Mouse (Mus musculus): ENCODE measurements around the gene AC131692.1. TPM values are rescaled to one million over a fixed set of nuclear protein-coding genes. Genes with fewer than 3 reads are reported as not detected.
A peak's percentile ranks its signal among the peaks of the same experiment; 100 is the strongest.

The AC131692.1 gene
- polyA plus RNA-seq, 1 experiment from 2014 or later: 0.43 TPM

DNA sequence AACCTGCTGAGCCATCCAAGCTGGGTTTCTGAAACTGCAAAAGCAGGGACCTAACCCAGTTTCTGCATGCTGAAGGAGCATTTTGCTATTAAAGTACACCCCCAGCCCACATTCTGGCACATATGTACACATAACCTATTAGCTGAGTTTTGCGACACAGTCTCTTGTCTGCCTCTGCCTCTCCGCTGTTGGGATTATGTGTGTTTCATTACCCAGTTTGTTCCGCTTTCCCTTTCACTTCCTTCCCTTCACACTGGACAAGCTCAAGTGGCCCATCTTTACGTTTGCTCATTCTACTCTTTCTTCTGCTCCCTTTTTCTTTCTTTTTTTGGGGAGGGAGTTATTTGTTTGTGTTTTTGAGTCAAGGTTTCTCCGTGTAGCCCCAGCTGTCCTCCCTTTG lies 20.3 kb upstream of the AC131692.1 start:
- Histone ChIP-seq H3K27ac (ENCODE audit: low read depth, low read length) (no peak overlapping the region), H3K4me2 (no peak overlapping the region), H3K36me3 (ENCODE audit: control insufficient read depth, insufficient read depth, low read length) (peaks cover 27% of the 10 kb centered on the region), H3K9me3 (ENCODE audit: control insufficient read depth, low read length) (no peaks in the 10 kb centered on the region), H3K4me1 (replicated peaks; ENCODE audit: control insufficient read depth, insufficient read depth, low read length) (peaks cover 6% of the 10 kb centered on the region), H3K27me3 (replicated peaks; ENCODE audit: control insufficient read depth, insufficient read depth, low read length) (no peaks in the 10 kb centered on the region), H3K9ac (ENCODE audit: low read depth, low read length) (no peak overlapping the region), H3K4me3 (ENCODE audit: low read depth, low read length) (no peak overlapping the region)
- ATAC-seq (replicated peaks; ENCODE audit: low FRiP score): no peak
- DNase-seq (ENCODE audit: low spot score): no peak
- 90% methylated on average over 5 of the region's 5 CpGs for WGBS

DNA sequence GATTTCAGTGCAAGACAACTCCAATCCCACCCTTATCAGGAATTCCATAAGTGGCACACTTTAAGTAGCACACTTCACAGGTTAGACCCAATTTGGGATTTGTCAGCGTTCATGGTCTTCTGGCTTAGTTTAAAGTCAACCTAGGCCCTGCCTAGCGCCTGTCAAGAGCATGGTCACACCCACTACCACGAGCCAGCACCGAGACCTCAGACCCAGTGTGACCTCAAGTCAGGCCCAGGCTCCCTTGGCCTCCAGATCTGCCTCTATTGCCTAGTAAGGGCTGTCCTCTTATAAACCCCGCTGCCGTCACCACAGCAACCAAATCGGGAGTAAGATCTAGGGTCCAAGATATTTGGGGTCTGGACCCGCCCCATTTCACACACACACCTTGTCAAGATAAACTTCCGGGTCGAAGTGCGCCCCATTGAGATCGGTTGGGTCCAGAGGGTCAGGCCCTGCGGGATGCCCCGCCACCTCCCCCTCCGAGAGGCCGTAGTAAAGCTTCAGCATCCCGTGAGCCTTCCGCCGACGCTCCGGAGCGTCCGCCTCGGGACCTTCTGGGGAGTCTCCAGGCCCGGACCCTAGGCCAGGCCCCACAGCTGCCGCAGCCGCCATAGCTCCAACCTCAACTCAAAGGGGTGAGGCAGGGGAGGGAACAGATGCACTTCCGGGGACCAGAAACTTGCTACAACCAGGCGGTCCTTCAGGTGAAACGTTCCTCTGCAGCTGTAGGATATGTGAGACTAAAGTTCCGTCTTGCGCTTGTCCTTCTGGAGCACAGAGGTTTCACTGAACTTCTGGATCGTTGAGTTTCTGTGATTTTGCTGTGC lies 17.4 kb upstream of the AC131692.1 start, which contains the start of gene Vps51:
TSS of gene Vps51 (minus strand) at position 668 of the 830 bp plus-strand sequence.
- H3K4me2 ChIP-seq: peak within 1 kb of the TSS; percentile 80
- peaks cover 6% of the 10 kb centered on the region for H3K4me1 ChIP-seq (replicated peaks; ENCODE audit: control insufficient read depth, insufficient read depth, low read length)
- ATAC-seq (replicated peaks; ENCODE audit: low FRiP score): peak; percentile 84
- DNase-seq (ENCODE audit: low spot score): peak; percentile 90
- H3K27me3 ChIP-seq (replicated peaks; ENCODE audit: control insufficient read depth, insufficient read depth, low read length): no peaks in the 10 kb centered on the region
- H3K36me3 ChIP-seq (ENCODE audit: control insufficient read depth, insufficient read depth, low read length): peaks cover 23% of the 10 kb centered on the region
- H3K4me3 ChIP-seq (ENCODE audit: low read depth, low read length): peak within 1 kb of the TSS; percentile 74
- peak within 1 kb of the TSS; percentile 73 for H3K9ac ChIP-seq (ENCODE audit: low read depth, low read length)
- peak within 1 kb of the TSS; percentile 50 for H3K27ac ChIP-seq (ENCODE audit: low read depth, low read length)
- WGBS: under 1% methylated on average over 33 of the region's 33 CpGs
- no peaks in the 10 kb centered on the region for H3K9me3 ChIP-seq (ENCODE audit: control insufficient read depth, low read length)

DNA sequence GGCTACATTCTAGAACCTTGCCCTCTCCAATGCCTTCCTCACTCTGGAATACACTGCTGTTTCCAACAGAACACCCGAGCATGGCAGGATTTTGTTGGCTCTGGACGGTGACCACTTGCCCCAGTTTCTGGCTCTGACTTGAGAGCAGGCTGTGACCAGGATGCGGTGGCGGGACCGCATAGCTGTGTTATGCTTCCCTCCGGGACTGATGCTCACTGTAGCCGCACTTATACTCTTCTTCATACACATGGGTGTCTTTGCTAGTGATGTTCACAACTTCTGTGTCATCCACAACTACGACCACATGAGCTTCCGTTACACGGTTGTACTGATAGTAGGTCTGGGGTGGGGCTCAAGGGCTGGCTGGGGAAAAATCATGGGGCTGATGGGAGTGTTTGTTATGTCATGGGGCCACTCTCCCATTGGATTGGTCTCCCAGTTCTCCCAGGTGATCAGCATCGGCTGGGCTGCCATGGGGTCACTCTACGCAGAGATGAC lies 14.2 kb upstream of the AC131692.1 start, which contains the start of gene Tmem262:
TSS of gene Tmem262 (plus strand) at position 51 of the 498 bp plus-strand sequence.
- DNase-seq (ENCODE audit: low spot score): no peak
- Histone ChIP-seq H3K4me1 (replicated peaks; ENCODE audit: control insufficient read depth, insufficient read depth, low read length) (peaks cover 13% of the 10 kb centered on the region), H3K4me2 (no peak within 1 kb of the TSS), H3K9ac (ENCODE audit: low read depth, low read length) (no peak within 1 kb of the TSS), H3K27ac (ENCODE audit: low read depth, low read length) (no peak within 1 kb of the TSS), H3K9me3 (ENCODE audit: control insufficient read depth, low read length) (no peaks in the 10 kb centered on the region), H3K36me3 (ENCODE audit: control insufficient read depth, insufficient read depth, low read length) (peaks cover 18% of the 10 kb centered on the region), H3K27me3 (replicated peaks; ENCODE audit: control insufficient read depth, insufficient read depth, low read length) (no peaks in the 10 kb centered on the region), H3K4me3 (ENCODE audit: low read depth, low read length) (no peak within 1 kb of the TSS)
- 90% methylated on average over 12 of the region's 12 CpGs for WGBS
- no peak for ATAC-seq (replicated peaks; ENCODE audit: low FRiP score)

GRCm38 (mm10) chr19:6082156-6082555 lies 12.1 kb upstream of the AC131692.1 start, which contains the start of gene Gm28374:
TSS of gene Gm28374 (minus strand) at chr19:6082256.
- ATAC-seq (replicated peaks; ENCODE audit: low FRiP score) (no peak), DNase-seq (ENCODE audit: low spot score) (no peak)
- H3K27me3 ChIP-seq (replicated peaks; ENCODE audit: control insufficient read depth, insufficient read depth, low read length): no peaks in the 10 kb centered on the region
- whole genome bisulfite sequencing: 86% methylated on average over 9 of the region's 9 CpGs
- H3K27ac ChIP-seq (ENCODE audit: low read depth, low read length): no peak within 1 kb of the TSS
- H3K4me3 ChIP-seq (ENCODE audit: low read depth, low read length): no peak within 1 kb of the TSS; the same call in 1 of the 2 replicates
- no peak within 1 kb of the TSS for H3K4me2 ChIP-seq
- H3K4me1 ChIP-seq (replicated peaks; ENCODE audit: control insufficient read depth, insufficient read depth, low read length): peaks cover 10% of the 10 kb centered on the region
- peaks cover 17% of the 10 kb centered on the region for H3K36me3 ChIP-seq (ENCODE audit: control insufficient read depth, insufficient read depth, low read length)
- H3K9ac ChIP-seq (ENCODE audit: low read depth, low read length): no peak within 1 kb of the TSS
- no peaks in the 10 kb centered on the region for H3K9me3 ChIP-seq (ENCODE audit: control insufficient read depth, low read length)

- DNase-seq (ENCODE audit: low spot score): peak; percentile 94
- Histone ChIP-seq H3K36me3 (ENCODE audit: control insufficient read depth, insufficient read depth, low read length) (peaks cover 26% of the 10 kb centered on the region), H3K4me1 (replicated peaks; ENCODE audit: control insufficient read depth, insufficient read depth, low read length) (peaks cover 10% of the 10 kb centered on the region), H3K9ac (ENCODE audit: low read depth, low read length) (peak within 1 kb of the TSS; percentile 81), H3K4me3 (ENCODE audit: low read depth, low read length) (peak within 1 kb of the TSS; percentile 75), H3K27ac (ENCODE audit: low read depth, low read length) (peak within 1 kb of the TSS; percentile 84), H3K27me3 (replicated peaks; ENCODE audit: control insufficient read depth, insufficient read depth, low read length) (no peaks in the 10 kb centered on the region), H3K9me3 (ENCODE audit: control insufficient read depth, low read length) (no peaks in the 10 kb centered on the region), H3K4me2 (peak within 1 kb of the TSS; percentile 91)
- peak; percentile 86 for ATAC-seq (replicated peaks; ENCODE audit: low FRiP score)
- WGBS: under 1% methylated on average over 58 of the region's 58 CpGs
These were observed 9.6 kb upstream of the AC131692.1 start, which contains the start of the genes Zfpl1 and Cdca5 for GRCm38 (mm10) chr19:6084478-6085248. TSS of gene Zfpl1 (minus strand) at chr19:6084956. TSS of gene Cdca5 (plus strand) at chr19:6084983.

DNA sequence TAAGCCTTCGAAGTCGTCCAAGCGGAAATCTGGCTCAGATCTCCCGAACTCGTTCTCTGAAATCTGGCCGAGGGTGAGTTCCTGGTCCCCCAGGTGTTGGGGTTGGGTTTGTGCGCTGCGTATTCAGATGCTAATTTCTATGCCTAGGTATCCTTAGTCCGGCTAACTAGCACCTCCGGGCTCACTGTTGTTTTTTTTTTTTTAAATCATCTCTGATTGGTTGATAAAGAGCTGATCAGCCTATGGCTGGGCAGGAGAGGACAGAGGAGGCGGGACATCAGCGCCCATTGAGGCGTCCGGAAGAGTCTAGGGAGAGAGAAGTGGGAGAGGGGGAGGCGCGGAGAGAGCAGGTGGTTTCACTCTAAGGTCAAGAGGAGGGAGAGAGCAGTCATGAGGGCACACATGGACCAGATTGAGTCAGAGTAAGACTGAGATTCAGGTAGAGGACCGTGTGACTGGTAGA lies 8.8 kb upstream of the AC131692.1 start:
- WGBS: 0% methylated on average over 17 of the region's 17 CpGs
- ATAC-seq (replicated peaks; ENCODE audit: low FRiP score): peak; percentile 84
- H3K9me3 ChIP-seq (ENCODE audit: control insufficient read depth, low read length): no peaks in the 10 kb centered on the region
- peak; percentile 74 for DNase-seq (ENCODE audit: low spot score)
- no peaks in the 10 kb centered on the region for H3K27me3 ChIP-seq (replicated peaks; ENCODE audit: control insufficient read depth, insufficient read depth, low read length)
- peak overlapping the region; percentile 75 for H3K4me3 ChIP-seq (ENCODE audit: low read depth, low read length)
- H3K36me3 ChIP-seq (ENCODE audit: control insufficient read depth, insufficient read depth, low read length): peaks cover 32% of the 10 kb centered on the region
- peak overlapping the region; percentile 90 for H3K4me2 ChIP-seq
- peak overlapping the region; percentile 81 for H3K9ac ChIP-seq (ENCODE audit: low read depth, low read length)
- H3K27ac ChIP-seq (ENCODE audit: low read depth, low read length): peak overlapping the region; percentile 84
- peaks cover 10% of the 10 kb centered on the region for H3K4me1 ChIP-seq (replicated peaks; ENCODE audit: control insufficient read depth, insufficient read depth, low read length)

- WGBS: 87% methylated on average over 13 of the region's 13 CpGs
- no peak overlapping the region for H3K27ac ChIP-seq (ENCODE audit: low read depth, low read length)
- no peaks in the 10 kb centered on the region for H3K27me3 ChIP-seq (replicated peaks; ENCODE audit: control insufficient read depth, insufficient read depth, low read length)
- DNase-seq (ENCODE audit: low spot score) (no peak), ATAC-seq (replicated peaks; ENCODE audit: low FRiP score) (no peak)
- H3K9ac ChIP-seq (ENCODE audit: low read depth, low read length): no peak overlapping the region
- peaks cover 7% of the 10 kb centered on the region for H3K4me1 ChIP-seq (replicated peaks; ENCODE audit: control insufficient read depth, insufficient read depth, low read length)
- no peak overlapping the region for H3K4me2 ChIP-seq
- H3K36me3 ChIP-seq (ENCODE audit: control insufficient read depth, insufficient read depth, low read length): peaks cover 28% of the 10 kb centered on the region
- no peaks in the 10 kb centered on the region for H3K9me3 ChIP-seq (ENCODE audit: control insufficient read depth, low read length)
- no peak overlapping the region for H3K4me3 ChIP-seq (ENCODE audit: low read depth, low read length)
These were observed 5.4 kb upstream of the AC131692.1 start for GRCm38 (mm10) chr19:6088841-6089240.

- Histone ChIP-seq H3K4me1 (replicated peaks; ENCODE audit: control insufficient read depth, insufficient read depth, low read length) (peaks cover 2% of the 10 kb centered on the region; the same call in 1 of the 2 replicates), H3K4me2 (no peak overlapping the region), H3K9me3 (ENCODE audit: control insufficient read depth, low read length) (no peaks in the 10 kb centered on the region), H3K27ac (ENCODE audit: low read depth, low read length) (no peak overlapping the region), H3K4me3 (ENCODE audit: low read depth, low read length) (no peak overlapping the region), H3K27me3 (replicated peaks; ENCODE audit: control insufficient read depth, insufficient read depth, low read length) (no peaks in the 10 kb centered on the region), H3K9ac (ENCODE audit: low read depth, low read length) (no peak overlapping the region), H3K36me3 (ENCODE audit: control insufficient read depth, insufficient read depth, low read length) (peaks cover 5% of the 10 kb centered on the region)
- no peak for ATAC-seq (replicated peaks; ENCODE audit: low FRiP score)
- 82% methylated on average over 3 of the region's 3 CpGs for WGBS
- no peak for DNase-seq (ENCODE audit: low spot score)
These were observed 3.6 kb downstream of the AC131692.1 start for GRCm38 (mm10) chr19:6097847-6098246.

All from liver, embryonic 11.5 days (tissue).